Mouse (Mus musculus) kidney, adult 2 months (tissue): ENCODE measurements around the gene H2-Q1.
"Not testable (repeated sequence)": the region's sequence is repeated elsewhere in the genome, so short reads cannot be mapped to it uniquely, and the experiment has no call there.

Source experiments
- CTCF ChIP-seq: fragments of 200-500 bp; conservative IDR thresholded peaks from 2 replicates; pipeline ENCODE4 v1.5.1; 2011; ENCODE audit warnings: low read depth, mild to moderate bottlenecking, control low read depth, low read length, moderate library complexity, mixed read lengths; ENCODE audit not compliant: insufficient read depth, insufficient read length
- POLR2A ChIP-seq: fragments of 200-500 bp; IDR thresholded peaks from one replicate; pipeline ENCODE4 v1.6.1; 2011; ENCODE audit warnings: low read depth, low read length, control low read depth

GRCm38 (mm10) chr17:35347659-35348058 lies 27.5 kb downstream of the H2-Q1 start:
- TF ChIP-seq CTCF, POLR2A: not testable (repeated sequence)
